Mouse (Mus musculus): ENCODE results near the gene Fuca1. TPM values are rescaled to one million over a fixed set of nuclear protein-coding genes. Genes with fewer than 3 reads are reported as not detected.
"Not testable (repeated sequence)": the region's sequence is repeated elsewhere in the genome, so short reads cannot be mapped to it uniquely, and the experiment has no call there.

Gene Fuca1
- polyA plus RNA-seq, 1 experiment = 226 TPM

DNA sequence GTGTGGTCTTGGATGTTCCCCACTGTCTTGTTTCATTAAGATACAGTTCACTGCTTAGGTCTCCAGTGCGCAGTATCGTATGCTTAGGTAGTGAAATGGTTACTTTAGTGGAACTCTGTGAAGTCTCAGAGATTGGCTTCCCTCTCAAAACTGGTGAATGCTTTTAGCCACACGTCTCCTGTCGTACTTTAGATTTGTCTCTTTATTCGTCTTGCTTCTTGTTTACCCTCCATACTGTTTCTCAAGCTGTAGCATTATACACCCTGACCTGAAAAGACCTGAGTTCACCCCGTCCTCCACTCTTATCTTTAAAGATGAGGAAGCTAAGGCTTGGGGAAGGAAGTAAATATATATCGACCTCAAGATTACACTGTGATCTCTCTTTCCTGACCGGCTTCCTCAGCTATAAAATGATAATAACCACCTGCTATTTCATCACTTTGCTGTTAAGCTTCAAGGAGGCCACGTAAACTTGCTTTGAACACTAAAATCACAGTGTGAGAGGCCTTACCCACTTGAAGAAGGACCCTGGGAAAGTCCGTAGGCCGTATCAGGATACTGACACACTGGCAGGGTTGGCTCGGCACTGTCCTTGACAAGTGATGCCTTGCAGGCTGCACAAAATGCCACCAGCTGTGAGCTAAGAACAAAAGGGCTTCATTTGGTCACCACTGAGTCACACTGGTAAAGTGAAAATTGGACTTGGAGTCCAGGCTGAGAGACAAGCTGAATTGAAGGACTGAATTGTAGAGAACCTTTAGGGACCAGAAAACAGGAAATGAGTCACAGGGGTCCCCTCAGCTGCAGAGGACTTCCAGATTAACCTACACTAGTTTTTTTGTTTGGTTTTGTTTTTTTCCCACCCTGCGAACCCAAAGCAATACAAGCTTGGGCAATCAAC, 52.6 kb downstream of the Fuca1 start:
- Histone ChIP-seq H3K27me3 (replicated peaks; ENCODE audit: control insufficient read depth, insufficient read depth, low read length) (no peaks in the 10 kb centered on the region), H3K36me3 (ENCODE audit: control insufficient read depth, insufficient read depth, low read length) (no peaks in the 10 kb centered on the region), H3K27ac (ENCODE audit: insufficient read depth, low read depth, low read length) (no peak overlapping the region), H3K4me1 (ENCODE audit: control insufficient read depth, insufficient read depth, low read length) (peaks cover 5% of the 10 kb centered on the region; the same call in 1 of the 2 replicates), H3K4me3 (ENCODE audit: insufficient read depth, low read depth, low read length) (peak overlapping the region; percentile 55)
- TF ChIP-seq POLR2A (IDR thresholded peaks at IDR 0.05; ENCODE audit: low read depth, low read length) = no peak
- TF ChIP-seq CTCF (conservative IDR thresholded peaks at IDR 0.05; ENCODE audit: insufficient read depth, insufficient read length, low read depth, low read length) = no peak
- no peak for DNase-seq
- WGBS = 60% methylated on average over 13 of the region's 13 CpGs

DNA sequence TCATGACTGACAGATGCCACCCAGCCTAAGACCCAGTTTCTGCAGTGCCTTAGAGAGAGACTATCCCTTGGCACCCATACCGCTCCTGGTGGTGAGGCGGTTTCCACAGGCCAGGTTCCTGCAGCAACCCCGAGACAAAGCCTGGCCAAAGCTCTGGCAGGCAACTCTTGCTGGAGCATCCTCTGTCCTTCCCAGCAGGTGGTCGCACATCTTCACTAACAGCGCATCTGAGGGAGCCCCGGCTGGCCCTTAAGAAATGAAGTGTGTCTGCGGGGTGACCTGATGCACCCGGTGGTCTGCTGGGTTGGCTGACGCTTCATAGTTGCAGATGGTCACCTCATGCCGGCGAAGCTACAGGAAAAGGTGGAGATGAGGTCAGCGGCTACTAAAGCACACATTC, 55.6 kb downstream of the Fuca1 start:
- WGBS = 93% methylated on average over 12 of the region's 12 CpGs
- peaks cover 5% of the 10 kb centered on the region; the same call in 1 of the 2 replicates for H3K4me1 ChIP-seq (ENCODE audit: control insufficient read depth, insufficient read depth, low read length)
- no peak for DNase-seq
- H3K36me3 ChIP-seq (ENCODE audit: control insufficient read depth, insufficient read depth, low read length) = no peaks in the 10 kb centered on the region
- H3K4me3 ChIP-seq (ENCODE audit: insufficient read depth, low read depth, low read length) = no peak overlapping the region
- H3K27ac ChIP-seq (ENCODE audit: insufficient read depth, low read depth, low read length) = no peak overlapping the region
- H3K27me3 ChIP-seq (replicated peaks; ENCODE audit: control insufficient read depth, insufficient read depth, low read length) = no peaks in the 10 kb centered on the region
- TF ChIP-seq POLR2A (IDR thresholded peaks at IDR 0.05; ENCODE audit: low read depth, low read length) = no peak

DNA sequence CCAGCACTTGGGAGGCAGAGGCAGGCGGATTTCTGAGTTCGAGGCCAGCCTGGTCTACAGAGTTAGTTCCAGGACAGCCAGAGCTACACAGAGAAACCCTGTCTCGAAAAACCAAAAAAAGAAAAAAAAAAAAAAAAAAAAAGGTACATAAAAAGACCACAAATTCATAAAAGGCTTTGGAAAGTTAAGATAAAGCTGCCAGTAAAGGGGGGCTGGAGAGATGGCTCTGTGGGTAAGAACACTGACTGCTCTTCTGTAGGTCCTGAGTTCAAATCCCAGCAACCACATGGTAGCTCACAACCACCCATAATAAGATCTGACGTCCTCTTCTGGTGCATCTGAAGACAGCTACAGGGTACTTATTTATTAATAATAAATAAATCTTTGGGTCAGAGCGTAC, 59.7 kb downstream of the Fuca1 start:
- not testable (repeated sequence) for H3K36me3 ChIP-seq (ENCODE audit: control insufficient read depth, insufficient read depth, low read length)

GRCm38 (mm10) chr4:135981524-135982063, 61.1 kb downstream of the Fuca1 start:
- no peak for TF ChIP-seq CTCF (conservative IDR thresholded peaks at IDR 0.05; ENCODE audit: insufficient read depth, insufficient read length, low read depth, low read length)
- no peak for TF ChIP-seq POLR2A (IDR thresholded peaks at IDR 0.05; ENCODE audit: low read depth, low read length)
- Histone ChIP-seq H3K4me1 (ENCODE audit: control insufficient read depth, insufficient read depth, low read length) (0 out of 2 replicates have a peak, but pooled peaks cover 2% of the 10 kb centered on the region), H3K36me3 (ENCODE audit: control insufficient read depth, insufficient read depth, low read length) (no peaks in the 10 kb centered on the region), H3K27me3 (replicated peaks; ENCODE audit: control insufficient read depth, insufficient read depth, low read length) (no peaks in the 10 kb centered on the region), H3K27ac (ENCODE audit: insufficient read depth, low read depth, low read length) (no peak overlapping the region), H3K4me3 (ENCODE audit: insufficient read depth, low read depth, low read length) (no peak overlapping the region)
- 73% methylated on average over 7 of the region's 7 CpGs for WGBS
- no peak for DNase-seq

More for the DNA sequence above, 59.7 kb downstream of the Fuca1 start:
- not testable (repeated sequence) for H3K27me3 ChIP-seq (replicated peaks; ENCODE audit: control insufficient read depth, insufficient read depth, low read length); H3K4me1 ChIP-seq (ENCODE audit: control insufficient read depth, insufficient read depth, low read length); H3K27ac ChIP-seq (ENCODE audit: insufficient read depth, low read depth, low read length); H3K4me3 ChIP-seq (ENCODE audit: insufficient read depth, low read depth, low read length); DNase-seq
- WGBS = 92% methylated on average over 5 of the region's 5 CpGs

DNA sequence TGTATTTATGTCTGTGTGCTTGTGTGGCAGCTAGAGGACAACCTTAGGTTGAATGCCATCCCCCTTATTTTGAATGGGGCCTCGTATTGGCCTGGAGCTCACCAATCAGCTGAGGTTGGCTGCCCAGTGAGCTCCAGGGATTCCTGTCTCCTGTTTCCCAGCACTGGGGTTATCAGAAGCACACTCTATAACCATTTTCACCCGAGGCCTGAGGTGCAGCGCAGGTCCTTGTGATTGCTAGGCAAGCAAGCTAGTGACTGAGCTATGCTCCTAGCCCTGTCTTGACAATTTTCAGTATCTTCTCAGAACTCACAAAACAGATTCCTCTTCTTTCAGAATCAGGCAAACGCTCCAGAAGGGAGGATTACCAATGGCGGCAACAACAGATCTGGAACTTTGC, 64.0 kb downstream of the Fuca1 start:
- 0 out of 2 replicates have a peak, but pooled peaks cover 2% of the 10 kb centered on the region for H3K4me1 ChIP-seq (ENCODE audit: control insufficient read depth, insufficient read depth, low read length)
- H3K27ac ChIP-seq (ENCODE audit: insufficient read depth, low read depth, low read length) = no peak overlapping the region
- no peaks in the 10 kb centered on the region for H3K36me3 ChIP-seq (ENCODE audit: control insufficient read depth, insufficient read depth, low read length)
- no peak for TF ChIP-seq POLR2A (IDR thresholded peaks at IDR 0.05; ENCODE audit: low read depth, low read length)
- no peak for TF ChIP-seq CTCF (conservative IDR thresholded peaks at IDR 0.05; ENCODE audit: insufficient read depth, insufficient read length, low read depth, low read length)
- WGBS = 90% methylated on average over 5 of the region's 5 CpGs
- DNase-seq = no peak
- H3K4me3 ChIP-seq (ENCODE audit: insufficient read depth, low read depth, low read length) = no peak overlapping the region
- H3K27me3 ChIP-seq (replicated peaks; ENCODE audit: control insufficient read depth, insufficient read depth, low read length) = no peaks in the 10 kb centered on the region

DNA sequence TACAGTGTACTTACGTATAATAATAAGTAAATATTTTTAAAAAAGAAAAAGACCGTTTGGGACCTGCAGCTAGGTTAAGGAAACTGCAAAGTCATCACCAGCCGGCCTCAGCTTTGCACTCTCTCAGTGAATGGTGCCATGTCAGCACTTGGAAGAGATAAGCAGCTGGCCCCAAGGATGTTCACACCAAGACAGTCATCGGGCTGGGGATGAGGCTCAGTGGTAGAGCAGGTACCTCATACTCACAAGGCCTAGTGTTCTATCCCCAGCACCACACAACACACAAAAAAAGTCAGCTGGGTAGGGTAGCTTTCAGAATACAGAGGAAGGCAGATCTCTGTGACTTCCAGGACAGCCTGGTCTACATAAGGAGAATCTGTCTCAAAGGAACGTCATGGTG, 64.7 kb downstream of the Fuca1 start:
- H3K27ac ChIP-seq (ENCODE audit: insufficient read depth, low read depth, low read length) = no peak overlapping the region
- 84% methylated on average over 5 of the region's 5 CpGs for WGBS
- DNase-seq = no peak
- TF ChIP-seq CTCF (conservative IDR thresholded peaks at IDR 0.05; ENCODE audit: insufficient read depth, insufficient read length, low read depth, low read length) (no peak), POLR2A (IDR thresholded peaks at IDR 0.05; ENCODE audit: low read depth, low read length) (no peak)
- H3K36me3 ChIP-seq (ENCODE audit: control insufficient read depth, insufficient read depth, low read length) = no peaks in the 10 kb centered on the region
- H3K4me1 ChIP-seq (ENCODE audit: control insufficient read depth, insufficient read depth, low read length) = 0 out of 2 replicates have a peak, but pooled peaks cover 2% of the 10 kb centered on the region
- no peak overlapping the region for H3K4me3 ChIP-seq (ENCODE audit: insufficient read depth, low read depth, low read length)
- H3K27me3 ChIP-seq (replicated peaks; ENCODE audit: control insufficient read depth, insufficient read depth, low read length) = no peaks in the 10 kb centered on the region

GRCm38 (mm10) chr4:135985769-135986168, 65.2 kb downstream of the Fuca1 start:
- Histone ChIP-seq H3K36me3 (ENCODE audit: control insufficient read depth, insufficient read depth, low read length) (no peaks in the 10 kb centered on the region), H3K27me3 (replicated peaks; ENCODE audit: control insufficient read depth, insufficient read depth, low read length) (no peaks in the 10 kb centered on the region), H3K27ac (ENCODE audit: insufficient read depth, low read depth, low read length) (no peak overlapping the region), H3K4me3 (ENCODE audit: insufficient read depth, low read depth, low read length) (no peak overlapping the region), H3K4me1 (ENCODE audit: control insufficient read depth, insufficient read depth, low read length) (0 out of 2 replicates have a peak, but pooled peaks cover 2% of the 10 kb centered on the region)
- TF ChIP-seq CTCF (conservative IDR thresholded peaks at IDR 0.05; ENCODE audit: insufficient read depth, insufficient read length, low read depth, low read length) (no peak), POLR2A (IDR thresholded peaks at IDR 0.05; ENCODE audit: low read depth, low read length) (no peak)
- DNase-seq = no peak
- 86% methylated on average over 7 of the region's 7 CpGs for WGBS
